Mouse (Mus musculus): ENCODE results near the gene Etfb. TPM values are rescaled to one million over a fixed set of nuclear protein-coding genes. Genes with fewer than 3 reads are reported as not detected.

The Etfb gene
- polyA plus RNA-seq, 1 experiment, result 37.8 TPM

DNA sequence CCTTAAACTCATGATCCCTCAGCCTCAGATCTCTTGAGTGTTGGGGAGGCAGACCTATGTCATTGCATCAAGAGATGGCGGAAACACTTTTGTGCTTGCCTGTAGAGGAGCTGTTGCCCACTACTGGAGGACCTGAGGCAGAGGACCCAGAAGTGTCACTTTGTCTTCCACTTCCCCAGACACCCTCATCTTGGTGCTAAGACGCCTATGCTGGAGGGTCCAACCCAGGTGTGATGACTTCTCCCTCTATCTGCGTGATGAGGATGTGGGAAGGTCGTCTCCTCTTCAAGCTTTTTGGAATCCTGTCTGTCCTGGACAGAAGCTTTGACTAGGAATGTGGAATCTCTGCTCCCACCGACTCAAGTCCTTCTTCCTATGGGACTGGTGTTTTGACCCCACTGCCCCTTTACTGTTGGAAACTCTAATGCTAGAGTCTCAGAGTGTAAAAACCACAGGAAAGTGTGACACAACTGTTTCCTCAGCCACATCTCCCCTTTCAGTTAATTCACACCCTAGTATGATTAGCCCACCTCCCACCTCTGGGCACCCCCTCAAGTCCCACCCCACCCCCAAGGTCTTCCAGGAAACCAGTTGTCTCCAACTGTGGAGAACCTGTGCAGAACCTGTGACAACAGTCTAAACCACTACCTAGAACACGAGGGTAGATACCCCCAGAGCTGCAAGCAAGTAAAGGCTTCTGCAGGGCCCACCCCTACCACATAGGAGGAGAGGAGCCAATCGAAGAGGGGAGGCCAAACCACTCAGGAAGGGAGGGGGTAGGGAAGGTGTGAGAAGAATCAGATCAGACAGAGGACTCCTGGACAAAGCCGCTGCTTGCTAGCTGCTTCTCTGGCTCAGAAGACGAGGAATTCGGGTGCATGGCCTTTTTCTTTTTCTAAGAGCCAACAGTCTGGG, 7.3 kb upstream of the Etfb start, which contains the start of gene Nkg7:
Gene Nkg7, plus strand, starts transcription at position 733 of the 915 bp plus-strand sequence.
- DNase-seq (ENCODE audit: low read depth in 1 of 2, low spot score in 2 of 2), result peak in 1 of 2 experiments; percentile 15
- Histone ChIP-seq H3K27me3 (ENCODE audit: control insufficient read depth, insufficient read depth, low read length) (no peaks in the 10 kb centered on the region), H3K4me1 (ENCODE audit: control insufficient read depth, insufficient read depth, insufficient read length) (no peaks in the 10 kb centered on the region), H3K27ac (ENCODE audit: insufficient read depth, low read length) (peak within 1 kb of the TSS; percentile 71), H3K36me3 (ENCODE audit: control insufficient read depth, insufficient read depth, low read length) (no peaks in the 10 kb centered on the region), H3K4me3 (ENCODE audit: extremely low read depth, insufficient read depth, insufficient read length) (peak within 1 kb of the TSS; percentile 50)
- no peak for TF ChIP-seq CTCF (IDR thresholded peaks at IDR 0.05; ENCODE audit: extremely low read depth, insufficient read depth, insufficient read length, insufficient replicate concordance)
- WGBS, result 38% methylated on average over 10 of the region's 10 CpGs

GRCm38 (mm10) chr7:43438611-43439010, 5.3 kb upstream of the Etfb start:
- WGBS, result 23% methylated on average over 4 of the region's 4 CpGs
- Histone ChIP-seq H3K4me3 (ENCODE audit: extremely low read depth, insufficient read depth, insufficient read length) (peak overlapping the region; percentile 50; the same call in 1 of the 2 replicates), H3K4me1 (ENCODE audit: control insufficient read depth, insufficient read depth, insufficient read length) (peaks cover 3% of the 10 kb centered on the region; the same call in 1 of the 2 replicates)

GRCm38 (mm10) chr7:43440482-43440881, 3.4 kb upstream of the Etfb start, which contains the start of gene Cldnd2:
Gene Cldnd2 (plus strand): TSS chr7:43440782.
- Histone ChIP-seq H3K27ac (ENCODE audit: insufficient read depth, low read length) (peak within 1 kb of the TSS; percentile 40), H3K4me1 (ENCODE audit: control insufficient read depth, insufficient read depth, insufficient read length) (peaks cover 3% of the 10 kb centered on the region; the same call in 1 of the 2 replicates), H3K27me3 (ENCODE audit: control insufficient read depth, insufficient read depth, low read length) (no peaks in the 10 kb centered on the region), H3K36me3 (ENCODE audit: control insufficient read depth, insufficient read depth, low read length) (no peaks in the 10 kb centered on the region), H3K4me3 (ENCODE audit: extremely low read depth, insufficient read depth, insufficient read length) (no peak within 1 kb of the TSS)
- TF ChIP-seq CTCF (IDR thresholded peaks at IDR 0.05; ENCODE audit: extremely low read depth, insufficient read depth, insufficient read length, insufficient replicate concordance), result no peak
- TF ChIP-seq POLR2A (IDR thresholded peaks at IDR 0.05; ENCODE audit: low read depth, low read length), result no peak
- 87% methylated on average over 6 of the region's 6 CpGs for WGBS
- DNase-seq (ENCODE audit: low read depth in 1 of 2, low spot score in 2 of 2), result no peak

More at GRCm38 (mm10) chr7:43438611-43439010, 5.3 kb upstream of the Etfb start:
- no peak for TF ChIP-seq POLR2A (IDR thresholded peaks at IDR 0.05; ENCODE audit: low read depth, low read length)
- no peak for TF ChIP-seq CTCF (IDR thresholded peaks at IDR 0.05; ENCODE audit: extremely low read depth, insufficient read depth, insufficient read length, insufficient replicate concordance)
- H3K36me3 ChIP-seq (ENCODE audit: control insufficient read depth, insufficient read depth, low read length), result no peaks in the 10 kb centered on the region
- peak overlapping the region; percentile 48 for H3K27ac ChIP-seq (ENCODE audit: insufficient read depth, low read length)
- no peaks in the 10 kb centered on the region for H3K27me3 ChIP-seq (ENCODE audit: control insufficient read depth, insufficient read depth, low read length)
- no peak for DNase-seq (ENCODE audit: low read depth in 1 of 2, low spot score in 2 of 2)

DNA sequence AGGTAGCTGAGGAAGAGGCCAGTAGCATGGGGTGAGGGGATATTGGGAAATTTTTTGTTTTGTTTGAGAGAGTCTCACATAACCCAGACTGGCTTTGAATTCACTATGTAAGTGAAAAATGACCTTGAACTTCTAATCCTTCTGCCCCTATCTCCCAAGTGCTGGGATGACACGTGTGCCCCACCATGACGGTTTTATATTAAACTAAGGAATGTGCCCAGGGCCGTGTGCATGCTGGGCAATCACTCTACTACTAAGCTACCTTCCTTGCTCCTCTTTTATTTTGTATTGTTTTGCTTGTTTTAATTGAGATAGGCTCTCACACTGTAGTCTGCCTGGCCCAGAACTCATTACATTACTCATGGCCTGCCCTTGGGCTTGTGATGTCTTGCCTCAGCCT, 2.8 kb upstream of the Etfb start:
- WGBS, result 89% methylated on average over 3 of the region's 3 CpGs
- no peak for DNase-seq (ENCODE audit: low read depth in 1 of 2, low spot score in 2 of 2)
- peaks cover 3% of the 10 kb centered on the region; the same call in 1 of the 2 replicates for H3K4me1 ChIP-seq (ENCODE audit: control insufficient read depth, insufficient read depth, insufficient read length)

DNA sequence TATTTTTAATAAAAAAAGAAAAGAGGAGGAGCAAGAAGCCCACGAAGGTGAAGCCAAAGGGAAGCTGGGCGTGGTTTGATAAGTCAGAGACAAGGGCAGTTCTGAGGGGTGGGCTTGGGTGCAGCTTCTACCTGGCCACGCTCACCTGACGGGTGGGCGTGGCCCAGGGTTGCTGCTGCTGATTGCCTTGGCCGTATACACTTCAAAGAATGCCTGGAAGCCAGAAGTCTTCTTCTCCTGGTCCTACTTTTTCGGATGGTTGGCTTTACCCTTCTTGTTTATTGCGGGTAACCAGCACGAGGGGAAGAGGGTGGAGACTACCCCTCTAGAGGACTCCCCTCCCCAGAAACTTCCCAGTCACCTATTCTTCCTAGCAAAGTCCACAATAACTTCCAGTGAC, 1.2 kb upstream of the Etfb start:
- H3K27me3 ChIP-seq (ENCODE audit: control insufficient read depth, insufficient read depth, low read length), result no peaks in the 10 kb centered on the region
- DNase-seq (ENCODE audit: low read depth in 1 of 2, low spot score in 2 of 2), result no peak
- peak overlapping the region; percentile 78; the same call in 1 of the 2 replicates for H3K27ac ChIP-seq (ENCODE audit: insufficient read depth, low read length)
- WGBS, result 13% methylated on average over 9 of the region's 9 CpGs
- peak overlapping the region; percentile 74; the same call in 1 of the 2 replicates for H3K4me3 ChIP-seq (ENCODE audit: extremely low read depth, insufficient read depth, insufficient read length)
- peaks cover 3% of the 10 kb centered on the region; the same call in 1 of the 2 replicates for H3K4me1 ChIP-seq (ENCODE audit: control insufficient read depth, insufficient read depth, insufficient read length)
- TF ChIP-seq POLR2A (IDR thresholded peaks at IDR 0.05; ENCODE audit: low read depth, low read length) (no peak), CTCF (IDR thresholded peaks at IDR 0.05; ENCODE audit: extremely low read depth, insufficient read depth, insufficient read length, insufficient replicate concordance) (no peak)
- H3K36me3 ChIP-seq (ENCODE audit: control insufficient read depth, insufficient read depth, low read length), result no peaks in the 10 kb centered on the region

More for the DNA sequence above, 2.8 kb upstream of the Etfb start:
- Histone ChIP-seq H3K4me3 (ENCODE audit: extremely low read depth, insufficient read depth, insufficient read length) (no peak overlapping the region), H3K27me3 (ENCODE audit: control insufficient read depth, insufficient read depth, low read length) (no peaks in the 10 kb centered on the region), H3K36me3 (ENCODE audit: control insufficient read depth, insufficient read depth, low read length) (no peaks in the 10 kb centered on the region), H3K27ac (ENCODE audit: insufficient read depth, low read length) (no peak overlapping the region)
- TF ChIP-seq POLR2A (IDR thresholded peaks at IDR 0.05; ENCODE audit: low read depth, low read length), result no peak
- no peak for TF ChIP-seq CTCF (IDR thresholded peaks at IDR 0.05; ENCODE audit: extremely low read depth, insufficient read depth, insufficient read length, insufficient replicate concordance)

- peaks cover 3% of the 10 kb centered on the region; the same call in 1 of the 2 replicates for H3K4me1 ChIP-seq (ENCODE audit: control insufficient read depth, insufficient read depth, insufficient read length)
- H3K27me3 ChIP-seq (ENCODE audit: control insufficient read depth, insufficient read depth, low read length), result no peaks in the 10 kb centered on the region
- H3K4me3 ChIP-seq (ENCODE audit: extremely low read depth, insufficient read depth, insufficient read length), result peak overlapping the region; percentile 74
- TF ChIP-seq POLR2A (IDR thresholded peaks at IDR 0.05; ENCODE audit: low read depth, low read length), result peak; percentile 59; the same call in 1 of the 2 replicates
- no peak for TF ChIP-seq CTCF (IDR thresholded peaks at IDR 0.05; ENCODE audit: extremely low read depth, insufficient read depth, insufficient read length, insufficient replicate concordance)
- WGBS, result 2% methylated on average over 36 of the region's 36 CpGs
- no peaks in the 10 kb centered on the region for H3K36me3 ChIP-seq (ENCODE audit: control insufficient read depth, insufficient read depth, low read length)
- peak overlapping the region; percentile 78 for H3K27ac ChIP-seq (ENCODE audit: insufficient read depth, low read length)
- DNase-seq (ENCODE audit: low read depth in 1 of 2, low spot score in 2 of 2), result peak; percentile 38 to 76
These were observed 562 bp upstream of the Etfb start for GRCm38 (mm10) chr7:43443126-43443916.

Data from spleen, adult 2 months (tissue).